Mouse (Mus musculus) adrenal gland, adult 18-20 months (tissue): ENCODE results near the gene Spcs1. TPM values are rescaled to one million over a fixed set of nuclear protein-coding genes. Genes with fewer than 3 reads are reported as not detected.
A peak's percentile ranks its signal among the peaks of the same experiment; 100 is the strongest.

Experiments
- DNase-seq, 2 experiments: peaks; one replicate each; pipeline ENCODE4 v3.0.0; 2021 to 2022; ENCODE audit warnings: low spot score in 2 of 2
- long read RNA-seq, 2 experiments: library from polyadenylated mRNA; stranded (forward); transcript quantifications; one replicate each; pipeline ENCODE4 v2.0.0; 2021
- total RNA-seq, 2 experiments: library from RNA; stranded (reverse); gene quantifications; 1 replicate in 1 of 2; 2 replicates in 1 of 2; pipeline ENCODE4 v1.2.3; 2021

Gene Spcs1
- total RNA-seq: 100 to 1,000 TPM; 210 to 259 TPM
- long read RNA-seq, experiment 1, transcript Spcs1-204 (4 exons, 949 nt): major isoform, 40 of 44 reads
- long read RNA-seq, experiment 1, partial matches to known transcripts: 1 of 44 reads
- long read RNA-seq, experiment 1, other reads (novel, unspliced or antisense): 2 of 44 reads
- long read RNA-seq, experiment 2, transcript Spcs1-204 (4 exons, 949 nt): major isoform, 213 of 224 reads
- long read RNA-seq, experiment 2, partial matches to known transcripts: 6 of 224 reads
- long read RNA-seq, experiment 2, other reads (novel, unspliced or antisense): 2 of 224 reads

GRCm38 (mm10) chr14:31001307-31002205 is at the start of gene Spcs1, which contains the start of gene Glt8d1:
Gene Spcs1, minus strand, starts transcription at chr14:31001672.
Gene Glt8d1, plus strand, starts transcription at chr14:31001400.
- DNase-seq: peak; percentile 80 to 85

DNA sequence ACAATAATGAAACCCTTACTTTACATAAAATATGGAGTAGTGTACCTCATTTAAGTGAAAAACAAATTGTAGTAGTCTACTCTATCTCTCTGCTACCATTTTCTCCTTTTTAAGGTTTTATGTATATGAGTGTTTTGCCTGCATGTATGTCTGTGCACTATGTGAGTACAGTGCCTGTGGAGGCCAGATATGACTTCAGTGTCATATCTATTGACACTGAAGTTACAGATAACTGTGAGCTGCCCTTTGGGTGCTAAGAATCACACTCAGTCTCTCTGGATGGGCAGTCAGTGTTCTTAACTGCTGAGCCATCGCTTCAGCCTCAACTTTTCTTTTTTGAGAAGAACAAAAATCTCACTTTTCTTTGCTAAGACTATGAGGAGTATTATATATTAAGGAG is 44.3 kb upstream of the Spcs1 start:
- no peak for DNase-seq

GRCm38 (mm10) chr14:31045296-31045695 is 43.8 kb upstream of the Spcs1 start:
- DNase-seq: no peak

- no peak for DNase-seq
Observed at GRCm38 (mm10) chr14:31025785-31026184, 24.3 kb upstream of the Spcs1 start.

DNA sequence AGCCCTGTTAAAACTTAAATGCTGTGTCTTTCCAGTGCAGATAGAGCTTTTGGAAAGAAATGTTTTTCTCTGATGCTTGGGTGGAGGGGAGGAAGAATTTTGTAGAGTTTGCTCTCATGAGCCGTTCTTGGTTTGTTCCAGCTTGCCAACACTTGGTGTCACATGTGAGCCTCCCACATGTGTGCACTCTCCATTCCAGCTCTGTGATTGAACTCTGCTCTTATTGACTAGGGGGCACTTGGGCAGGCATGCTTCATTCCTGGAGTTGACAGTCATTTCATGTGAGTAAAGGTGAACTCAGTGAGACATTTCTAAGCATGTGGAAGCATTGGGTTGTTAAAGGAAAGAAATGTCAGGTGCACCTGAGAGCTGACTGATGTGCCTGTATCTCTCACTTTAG is 21.1 kb upstream of the Spcs1 start:
- no peak for DNase-seq

- peak; percentile 74 to 75 for DNase-seq
Observed at GRCm38 (mm10) chr14:31019331-31020205, 18.1 kb upstream of the Spcs1 start.

DNA sequence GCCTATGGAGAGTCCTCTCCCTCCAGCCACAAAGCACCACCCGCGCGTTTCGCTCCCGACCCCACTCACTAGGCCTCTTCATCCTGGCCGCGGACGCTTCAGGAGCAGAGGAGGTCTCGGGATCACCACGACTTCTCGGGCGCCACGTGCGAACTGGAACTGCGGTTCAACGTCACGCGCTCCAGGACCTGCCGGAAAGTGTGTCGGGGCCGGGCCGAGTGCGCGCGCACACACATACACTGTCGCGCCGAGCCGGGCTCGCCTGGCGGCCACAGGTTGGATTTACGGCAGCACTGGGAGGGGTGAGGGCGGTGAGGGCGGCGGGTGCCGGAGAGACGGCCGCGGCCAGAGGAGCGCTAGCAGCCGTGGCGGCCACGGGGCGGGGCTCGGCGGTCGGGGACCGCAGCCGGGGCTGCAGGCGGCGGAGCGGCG is 17.4 kb upstream of the Spcs1 start, which contains the start of the genes Pbrm1 and Gnl3:
TSS of gene Pbrm1 (plus strand) at position 279 of the 432 bp plus-strand sequence.
TSS of gene Gnl3 (minus strand) at position 293 of the 432 bp plus-strand sequence.
- peak; percentile 95 to 96 for DNase-seq

DNA sequence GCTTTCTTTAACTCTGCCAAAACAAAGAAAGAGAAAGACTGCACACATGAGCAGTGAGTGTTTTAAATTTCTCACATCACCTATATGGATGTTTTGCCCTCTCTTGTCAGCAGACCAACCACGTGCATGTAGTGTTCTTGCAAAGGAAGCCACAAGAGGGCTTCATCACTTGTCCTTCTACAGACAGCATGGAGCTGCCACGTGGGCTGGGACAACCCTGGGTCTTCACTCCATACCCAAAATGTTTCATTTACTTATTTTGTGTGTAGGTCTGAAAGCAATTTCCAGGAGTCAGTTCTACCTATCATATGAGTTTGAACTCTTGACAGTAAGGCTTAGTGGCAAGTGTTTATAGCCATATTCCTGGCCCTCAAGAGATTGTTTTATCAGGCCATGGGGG is 16.4 kb upstream of the Spcs1 start:
- no peak for DNase-seq

GRCm38 (mm10) chr14:31016063-31016462 is 14.6 kb upstream of the Spcs1 start:
- no peak for DNase-seq

DNA sequence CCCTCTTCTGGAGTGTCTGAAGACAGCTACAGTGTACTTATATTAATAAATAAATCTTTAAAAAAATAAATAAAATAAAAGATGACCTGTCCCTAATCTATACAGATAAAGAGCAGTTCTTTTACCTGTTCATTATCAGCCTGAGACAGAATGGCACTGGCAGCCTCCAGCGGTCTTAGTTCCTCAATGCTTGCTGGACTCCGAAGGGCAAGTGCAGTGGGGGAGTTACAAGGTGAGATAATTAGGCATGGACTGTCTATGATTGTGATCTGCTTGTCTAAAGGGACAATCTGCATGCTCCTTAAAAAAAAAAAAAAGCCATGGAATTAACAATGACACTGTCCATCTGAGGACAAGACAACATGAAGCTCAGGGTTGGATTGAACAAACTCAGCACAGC is 12.5 kb upstream of the Spcs1 start:
- DNase-seq: no peak

DNA sequence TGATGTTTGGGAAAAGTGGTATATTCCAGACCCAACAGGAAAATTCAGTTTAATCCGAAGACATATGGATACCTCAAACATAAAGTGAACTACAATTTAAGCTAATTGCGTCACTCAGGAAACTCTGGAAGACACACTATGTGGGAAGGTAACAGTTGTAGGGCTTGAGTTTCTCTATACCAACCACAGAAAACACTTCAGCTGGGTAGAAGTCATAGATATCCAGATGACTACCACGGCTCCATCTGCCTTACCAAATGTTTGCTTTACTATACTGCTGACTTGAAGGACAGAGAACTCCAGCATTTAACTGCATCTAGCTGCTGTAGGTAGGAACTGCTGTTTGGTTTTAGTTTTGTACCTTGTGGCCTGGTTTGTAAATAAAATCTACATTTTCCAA is 10.1 kb upstream of the Spcs1 start:
- DNase-seq: no peak

GRCm38 (mm10) chr14:31006779-31007178 is 5.3 kb upstream of the Spcs1 start:
- DNase-seq: no peak

GRCm38 (mm10) chr14:31004527-31004926 is 3.1 kb upstream of the Spcs1 start:
- no peak for DNase-seq

GRCm38 (mm10) chr14:31000816-31001306 is 611 bp downstream of the Spcs1 start:
- no peak for DNase-seq

- no peak for DNase-seq
Observed at GRCm38 (mm10) chr14:31000356-31000755, 1.1 kb downstream of the Spcs1 start.

DNA sequence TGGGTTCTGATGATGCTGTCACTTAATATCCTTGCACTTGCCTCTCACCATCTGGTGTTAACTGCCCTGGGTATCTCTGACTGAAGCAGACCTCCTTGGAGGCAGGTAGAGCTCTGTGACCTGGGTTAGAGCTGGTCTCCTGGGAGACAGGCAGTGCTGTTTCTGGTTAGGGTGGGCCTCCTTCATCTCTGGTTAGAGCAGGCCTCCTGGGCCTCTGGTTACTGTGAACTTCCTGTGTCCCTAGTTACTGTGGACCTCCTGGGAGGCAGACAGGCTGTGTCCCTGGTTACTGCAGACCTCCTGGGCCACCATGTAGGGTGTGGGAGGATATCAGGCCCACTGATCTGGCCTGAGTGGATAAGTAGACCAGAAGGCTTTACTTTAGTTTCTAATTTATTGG is 5.1 kb downstream of the Spcs1 start:
- DNase-seq: no peak

- DNase-seq: no peak
Observed at GRCm38 (mm10) chr14:30976222-30976621, 25.2 kb downstream of the Spcs1 start.

- DNase-seq: no peak
Observed at GRCm38 (mm10) chr14:30974204-30974603, 27.3 kb downstream of the Spcs1 start.

DNA sequence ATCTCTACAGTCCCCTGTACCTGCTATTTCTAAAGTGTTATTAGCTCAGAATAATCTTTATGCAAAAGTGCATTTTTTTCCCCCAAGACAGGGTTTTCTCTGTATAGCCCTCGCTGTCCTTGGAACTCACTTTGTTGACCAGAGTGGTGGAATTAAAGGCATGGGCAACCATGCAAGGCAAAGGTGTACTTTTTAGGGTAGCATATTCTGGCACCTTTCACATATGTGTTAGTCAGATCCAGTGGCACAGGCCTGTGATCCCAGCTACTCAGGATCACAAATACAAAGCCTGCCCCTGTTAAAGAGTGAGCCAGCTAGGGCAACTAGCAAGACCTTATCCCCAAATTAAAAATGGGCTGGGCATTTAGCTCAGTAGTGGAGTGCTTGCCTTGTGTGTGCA is 41.1 kb downstream of the Spcs1 start:
- no peak for DNase-seq

GRCm38 (mm10) chr14:30959031-30959430 is 42.4 kb downstream of the Spcs1 start:
- no peak for DNase-seq

GRCm38 (mm10) chr14:30958517-30958916 is 43.0 kb downstream of the Spcs1 start:
- DNase-seq: no peak
